Mouse (Mus musculus): ENCODE data around the gene Shc3. TPM values are rescaled to one million over a fixed set of nuclear protein-coding genes. Genes with fewer than 3 reads are reported as not detected.

Shc3 gene
- total and polyA plus RNA-seq, 2 experiments from 2014 or later: 9.1 to 111 TPM

DNA sequence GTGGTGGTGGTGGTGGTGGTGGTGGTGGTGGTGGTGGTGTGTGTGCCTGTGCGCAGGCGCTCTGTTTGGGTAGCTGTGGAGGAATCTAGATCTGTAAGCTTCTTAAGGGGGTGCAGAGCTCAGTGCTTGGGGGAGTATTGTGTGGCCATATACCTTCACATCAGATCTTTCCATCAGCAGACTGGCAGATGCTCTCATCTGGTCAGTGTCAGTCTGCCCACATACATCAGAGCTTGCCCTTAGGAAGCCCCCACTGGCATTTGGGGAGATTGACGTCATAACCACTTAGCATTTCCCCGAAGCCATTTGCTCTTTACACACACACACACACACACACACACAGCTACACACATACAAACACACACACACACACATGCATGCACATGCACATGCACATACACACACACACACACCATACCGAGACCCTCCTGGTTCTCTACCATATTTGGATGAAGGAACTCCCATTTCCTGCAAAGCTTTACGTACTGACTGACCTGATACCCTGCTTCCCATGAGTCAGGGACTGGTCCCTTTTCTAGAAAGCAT is 159.2 kb downstream of the Shc3 start:
- Histone ChIP-seq H3K4me1 (ENCODE audit: insufficient read depth, low read length) (peaks cover 20% of the 10 kb centered on the region), H3K9ac (replicated peaks; ENCODE audit: low read length) (no peak overlapping the region), H3K4me2 (ENCODE audit: low read depth, low read length) (peak overlapping the region; percentile 19), H3K36me3 (ENCODE audit: insufficient read depth, low read length) (no peaks in the 10 kb centered on the region), H3K27ac (no peak overlapping the region), H3K4me3 (ENCODE audit: low read length) (no peak overlapping the region), H3K9me3 (ENCODE audit: low read length) (no peaks in the 10 kb centered on the region), H3K27me3 (ENCODE audit: insufficient read depth, low read length) (no peaks in the 10 kb centered on the region)
- no peak for TF ChIP-seq CTCF (IDR thresholded peaks at IDR 0.05; ENCODE audit: low read depth)
- ATAC-seq: no peak
- WGBS: 88% methylated on average over 6 of the region's 6 CpGs
- DNase-seq (ENCODE audit: low spot score): no peak

DNA sequence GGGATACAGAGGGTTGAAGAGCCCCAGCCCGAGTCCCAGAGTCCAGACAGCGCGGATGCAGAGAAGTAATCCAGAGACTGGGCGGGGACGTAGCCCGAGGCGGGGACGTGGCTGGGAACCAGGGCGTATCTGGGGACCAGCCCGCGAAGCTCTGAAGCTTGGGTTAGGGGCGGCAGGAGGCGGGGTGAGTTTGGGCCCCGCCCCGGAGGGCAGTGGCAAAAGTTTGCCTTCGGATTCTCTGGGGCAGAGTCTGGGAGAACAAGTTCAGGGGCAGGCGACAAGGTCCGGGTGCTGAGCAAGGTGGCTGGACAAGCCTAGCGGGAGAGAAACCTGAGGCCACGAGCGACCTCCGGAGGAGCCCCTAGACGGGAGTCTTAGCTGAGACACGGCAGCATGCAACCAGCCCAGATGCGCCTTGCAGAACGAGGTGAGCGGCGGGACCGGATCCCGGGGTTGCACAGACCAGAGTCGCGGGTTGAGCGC is 160.7 kb downstream of the Shc3 start, which contains the start of gene S1pr3:
TSS of gene S1pr3 (plus strand) at position 121 of the 483 bp plus-strand sequence.
- no peaks in the 10 kb centered on the region for H3K27me3 ChIP-seq (ENCODE audit: insufficient read depth, low read length)
- H3K9me3 ChIP-seq (ENCODE audit: low read length): no peaks in the 10 kb centered on the region
- H3K4me2 ChIP-seq (ENCODE audit: low read depth, low read length): peak within 1 kb of the TSS; percentile 71
- H3K36me3 ChIP-seq (ENCODE audit: insufficient read depth, low read length): no peaks in the 10 kb centered on the region
- 1% methylated on average over 33 of the region's 33 CpGs for WGBS
- peak within 1 kb of the TSS; percentile 37 for H3K4me3 ChIP-seq (ENCODE audit: low read length)
- no peak for TF ChIP-seq CTCF (IDR thresholded peaks at IDR 0.05; ENCODE audit: low read depth)
- DNase-seq (ENCODE audit: low spot score) (peak; percentile 50), ATAC-seq (peak; percentile 60)
- H3K9ac ChIP-seq (replicated peaks; ENCODE audit: low read length): peak within 1 kb of the TSS; percentile 48
- H3K4me1 ChIP-seq (ENCODE audit: insufficient read depth, low read length): peaks cover 20% of the 10 kb centered on the region
- no peak within 1 kb of the TSS for H3K27ac ChIP-seq

DNA sequence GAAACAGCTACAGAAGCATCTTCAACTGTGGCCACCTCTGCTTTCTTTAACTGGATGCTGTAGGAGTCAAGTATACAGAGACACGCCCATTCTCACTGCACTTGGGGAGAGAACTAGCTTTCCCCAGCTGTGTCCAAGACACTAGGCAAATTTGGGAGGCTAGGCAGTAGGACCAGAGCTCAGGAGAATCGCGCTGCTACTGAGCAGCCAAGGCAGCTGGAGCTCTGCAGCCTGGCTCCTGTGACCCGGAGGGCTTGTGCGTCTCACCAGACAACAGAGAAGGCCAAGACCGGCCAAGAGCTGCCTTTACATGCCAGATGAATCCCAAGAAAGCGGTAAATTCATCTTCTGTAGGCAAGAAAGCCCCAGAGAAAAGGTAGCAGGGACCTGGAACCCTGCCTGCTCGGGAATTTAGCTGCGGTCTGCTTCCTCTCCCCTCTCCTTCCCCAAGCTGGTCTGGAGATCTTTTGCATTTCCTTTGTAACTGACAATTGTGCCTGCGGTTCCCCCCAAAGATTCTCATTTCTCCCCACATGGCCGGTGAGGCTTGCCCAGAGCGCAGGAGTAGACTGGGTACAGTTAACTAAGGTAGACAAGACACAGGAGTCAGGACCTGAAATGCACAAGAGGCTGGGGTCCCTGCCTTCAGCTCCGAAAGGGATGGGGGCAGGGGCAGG is 161.5 kb downstream of the Shc3 start:
- peak overlapping the region; percentile 71 for H3K4me2 ChIP-seq (ENCODE audit: low read depth, low read length)

DNA sequence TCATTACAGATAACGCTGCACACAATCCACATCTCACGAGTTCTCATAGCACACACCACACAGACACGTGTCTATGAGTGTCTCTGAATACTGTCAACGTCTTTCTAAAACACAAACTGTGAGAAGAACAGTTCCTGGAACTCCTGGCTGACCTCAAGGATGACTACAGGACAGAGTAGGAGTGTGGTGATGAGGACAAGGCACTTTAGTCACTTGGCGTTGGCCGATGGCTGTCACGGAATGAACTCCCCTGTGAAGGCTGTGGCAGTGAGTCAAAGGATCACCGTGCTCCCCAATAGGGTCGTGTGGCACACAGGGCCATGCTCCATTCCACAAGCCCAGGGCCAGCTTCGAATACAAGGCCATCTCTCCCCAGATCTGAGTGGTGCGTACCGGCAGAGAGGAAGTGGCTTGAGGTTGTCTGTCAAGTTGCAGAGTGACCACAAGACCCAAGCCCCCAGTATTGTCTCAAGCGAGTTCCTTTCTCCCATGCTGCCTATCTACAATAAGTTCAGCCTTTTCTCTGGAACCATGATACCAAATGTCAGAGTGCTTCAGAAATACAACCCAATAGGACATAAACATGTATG is 163.4 kb downstream of the Shc3 start:
- Histone ChIP-seq H3K27me3 (ENCODE audit: insufficient read depth, low read length) (no peaks in the 10 kb centered on the region), H3K4me2 (ENCODE audit: low read depth, low read length) (no peak overlapping the region), H3K27ac (no peak overlapping the region), H3K4me3 (ENCODE audit: low read length) (no peak overlapping the region), H3K9ac (replicated peaks; ENCODE audit: low read length) (no peak overlapping the region), H3K36me3 (ENCODE audit: insufficient read depth, low read length) (no peaks in the 10 kb centered on the region), H3K4me1 (ENCODE audit: insufficient read depth, low read length) (peaks cover 23% of the 10 kb centered on the region), H3K9me3 (ENCODE audit: low read length) (no peaks in the 10 kb centered on the region)
- DNase-seq (ENCODE audit: low spot score) (no peak), ATAC-seq (no peak)
- 91% methylated on average over 13 of the region's 13 CpGs for WGBS
- TF ChIP-seq CTCF (IDR thresholded peaks at IDR 0.05; ENCODE audit: low read depth): no peak

More for the DNA sequence above, 161.5 kb downstream of the Shc3 start:
- Histone ChIP-seq H3K4me3 (ENCODE audit: low read length) (no peak overlapping the region), H3K9ac (replicated peaks; ENCODE audit: low read length) (no peak overlapping the region), H3K36me3 (ENCODE audit: insufficient read depth, low read length) (no peaks in the 10 kb centered on the region), H3K27ac (no peak overlapping the region), H3K27me3 (ENCODE audit: insufficient read depth, low read length) (no peaks in the 10 kb centered on the region), H3K9me3 (ENCODE audit: low read length) (no peaks in the 10 kb centered on the region), H3K4me1 (ENCODE audit: insufficient read depth, low read length) (peaks cover 20% of the 10 kb centered on the region)
- ATAC-seq (no peak), DNase-seq (ENCODE audit: low spot score) (no peak)
- TF ChIP-seq CTCF (IDR thresholded peaks at IDR 0.05; ENCODE audit: low read depth): no peak
- 30% methylated on average over 13 of the region's 13 CpGs for WGBS

DNA sequence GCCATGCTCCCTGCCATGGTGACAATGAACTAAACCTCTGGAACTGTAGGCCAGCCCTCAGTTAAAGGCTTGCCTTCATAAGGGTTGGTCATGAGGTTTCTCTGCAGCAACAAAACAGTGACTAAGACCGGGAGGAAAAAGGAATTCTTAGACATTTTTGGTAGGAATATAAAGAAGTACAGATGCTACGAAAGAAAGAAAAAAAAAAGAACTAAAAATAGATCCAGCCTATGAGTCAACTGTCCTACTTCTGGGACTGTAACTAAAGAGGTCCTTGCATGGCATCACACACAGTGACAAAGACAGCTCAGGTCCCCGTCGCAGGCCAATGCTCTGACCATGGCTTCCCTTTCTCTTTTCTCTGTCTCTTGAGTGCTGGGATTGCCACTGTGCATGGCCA is 164.7 kb downstream of the Shc3 start:
- no peaks in the 10 kb centered on the region for H3K9me3 ChIP-seq (ENCODE audit: low read length)
- whole genome bisulfite sequencing: 87% methylated on average over 4 of the region's 4 CpGs
- no peak for DNase-seq (ENCODE audit: low spot score)
- H3K4me1 ChIP-seq (ENCODE audit: insufficient read depth, low read length): peaks cover 23% of the 10 kb centered on the region
- no peaks in the 10 kb centered on the region for H3K36me3 ChIP-seq (ENCODE audit: insufficient read depth, low read length)
- no peak for ATAC-seq
- H3K27me3 ChIP-seq (ENCODE audit: insufficient read depth, low read length): no peaks in the 10 kb centered on the region
- H3K9ac ChIP-seq (replicated peaks; ENCODE audit: low read length): no peak overlapping the region
- no peak for TF ChIP-seq CTCF (IDR thresholded peaks at IDR 0.05; ENCODE audit: low read depth)
- H3K27ac ChIP-seq: no peak overlapping the region
- no peak overlapping the region for H3K4me2 ChIP-seq (ENCODE audit: low read depth, low read length)
- H3K4me3 ChIP-seq (ENCODE audit: low read length): no peak overlapping the region

DNA sequence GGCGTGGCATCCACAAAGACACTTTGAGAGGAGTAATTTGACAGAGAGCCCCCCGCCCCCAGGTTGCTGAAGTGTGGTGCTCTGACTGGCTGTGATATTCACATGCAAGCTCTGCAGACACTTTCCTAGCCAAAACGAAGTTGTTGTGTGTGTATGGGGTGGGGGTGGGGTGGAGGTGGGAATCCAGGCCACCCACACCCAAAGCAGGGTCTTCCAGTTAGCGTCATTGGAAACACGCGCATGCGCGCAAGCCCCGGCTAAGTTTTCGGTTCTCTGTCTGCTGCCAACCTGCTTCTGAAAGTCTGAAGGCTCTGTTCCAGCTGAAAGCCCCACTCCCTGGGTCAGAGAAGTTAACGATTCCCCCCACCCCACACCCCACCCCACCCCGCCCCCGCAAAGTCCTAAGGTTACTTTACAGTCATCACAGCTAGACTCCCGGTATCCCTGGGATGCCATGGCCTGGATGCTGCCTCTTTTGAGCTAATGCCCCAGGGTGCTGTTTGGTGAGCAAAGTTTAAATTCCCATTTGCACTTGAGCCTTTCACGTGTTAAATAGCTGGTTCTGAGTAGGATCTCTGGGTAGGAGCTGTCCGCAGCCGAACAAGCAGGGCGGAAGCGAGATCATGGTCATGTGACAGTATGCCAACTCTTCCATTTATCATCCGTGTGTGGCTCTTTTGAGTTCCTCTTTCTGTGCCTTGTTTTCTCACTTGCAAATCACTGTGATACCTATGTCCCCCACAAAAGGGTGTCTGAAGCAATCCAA is 168.3 kb downstream of the Shc3 start:
- Histone ChIP-seq H3K4me2 (ENCODE audit: low read depth, low read length) (peak overlapping the region; percentile 66), H3K9me3 (ENCODE audit: low read length) (no peaks in the 10 kb centered on the region), H3K9ac (replicated peaks; ENCODE audit: low read length) (peak overlapping the region; percentile 47), H3K27me3 (ENCODE audit: insufficient read depth, low read length) (no peaks in the 10 kb centered on the region), H3K4me3 (ENCODE audit: low read length) (peak overlapping the region; percentile 27), H3K27ac (peak overlapping the region; percentile 37), H3K36me3 (ENCODE audit: insufficient read depth, low read length) (no peaks in the 10 kb centered on the region), H3K4me1 (ENCODE audit: insufficient read depth, low read length) (0 out of 2 replicates have a peak, but pooled peaks cover 3% of the 10 kb centered on the region)
- DNase-seq (ENCODE audit: low spot score): peak; percentile 89
- 7% methylated on average over 20 of the region's 20 CpGs for WGBS
- peak; percentile 91 for ATAC-seq
- TF ChIP-seq CTCF (IDR thresholded peaks at IDR 0.05; ENCODE audit: low read depth): no peak
